Mouse (Mus musculus) limb, embryonic 11.5 days (tissue): ENCODE data around the gene Smim12. TPM values are rescaled to one million over a fixed set of nuclear protein-coding genes. Genes with fewer than 3 reads are reported as not detected.

Experiments used
- ATAC-seq: fragments of 200-750 bp; cut with Nextera tagmentation; 2 replicates; pipeline ENCODE4 v1.8.0; 2017; ENCODE audit warnings: low read depth; ENCODE audit not compliant: insufficient number of reproducible peaks, low FRiP score, low TSS enrichment
- DNase-seq: peaks from one replicate; pipeline ENCODE4 v3.0.0-alpha.2; 2015; ENCODE audit warnings: low spot score
- H3K27ac ChIP-seq: fragments of 300-500 bp; sonication (generic); replicated peaks from 2 replicates; pipeline ENCODE4 v1.5.1; 2014; ENCODE audit warnings: low read depth, mild to moderate bottlenecking, low read length
- H3K27me3 ChIP-seq: fragments of 300-500 bp; sonication (generic); 2 replicates; pipeline ENCODE4 v1.6.1; 2014; ENCODE audit warnings: mild to moderate bottlenecking, low read length, mixed read lengths; ENCODE audit not compliant: control insufficient read depth, insufficient read depth
- H3K36me3 ChIP-seq: fragments of 300-500 bp; sonication (generic); 2 replicates; pipeline ENCODE4 v1.6.1; 2014; ENCODE audit warnings: mild to moderate bottlenecking, low read length, moderate library complexity, mixed read lengths; ENCODE audit not compliant: control insufficient read depth, insufficient read depth
- H3K4me1 ChIP-seq: fragments of 300-500 bp; sonication (generic); 2 replicates; pipeline ENCODE4 v1.6.1; 2014; ENCODE audit warnings: low read length, mixed read lengths; ENCODE audit not compliant: control insufficient read depth, insufficient read depth
- H3K4me2 ChIP-seq: fragments of 300-500 bp; sonication (generic); 2 replicates; pipeline ENCODE4 v1.6.1; 2014; ENCODE audit warnings: low read depth, mild to moderate bottlenecking, moderate library complexity; ENCODE audit not compliant: severe bottlenecking
- H3K4me3 ChIP-seq: fragments of 300-500 bp; sonication (generic); 2 replicates; pipeline ENCODE4 v1.5.1; 2014; ENCODE audit warnings: low read depth, low read length
- H3K9ac ChIP-seq: fragments of 300-500 bp; sonication (generic); 2 replicates; pipeline ENCODE4 v1.6.1; 2014; ENCODE audit warnings: mild to moderate bottlenecking, low read length
- H3K9me3 ChIP-seq: fragments of 300-500 bp; sonication (generic); 2 replicates; pipeline ENCODE4 v1.6.1; 2016; ENCODE audit warnings: low read length; ENCODE audit not compliant: control insufficient read depth
- WGBS: fragments of 180-500 bp; shearing (Covaris S2); extraction: QIAGEN DNeasy Blood & Tissue Kit; methylation state at CpG from one replicate; pipeline ENCODE4 v1.1.7; 2014; 5-methylcytosine and 5-hydroxymethylcytosine counted together
- polyA plus RNA-seq: library from polyadenylated mRNA; unstranded; fragments of >200 nt; fragmentation: Nextera tagmentation; extraction: Ambion mirVana; gene quantifications from 2 replicates; pipeline ENCODE4 v1.2.1, GENCODE M21; 2014

Smim12 gene
- 61.5 and 65.9 TPM in 2 replicates for polyA plus RNA-seq

DNA sequence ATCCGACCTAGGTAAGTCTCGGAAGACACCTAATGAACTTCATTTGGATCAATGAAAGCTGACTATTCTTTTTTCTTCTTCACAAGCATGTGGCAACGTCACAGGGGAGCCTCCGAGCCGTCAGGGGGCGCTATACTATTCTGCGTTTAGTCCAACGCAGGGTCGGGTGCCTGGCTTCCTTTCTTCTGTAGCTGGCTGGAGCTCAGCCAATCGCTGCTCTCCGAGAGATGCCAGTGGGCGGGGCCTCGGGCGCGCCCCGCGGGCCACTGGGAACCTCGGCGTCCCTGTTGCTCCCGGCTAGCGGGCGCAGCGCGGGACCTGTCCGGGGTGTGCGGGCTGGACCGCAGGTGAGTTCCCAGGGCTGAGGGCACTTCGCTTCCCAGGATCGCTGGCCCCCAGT, at the start of gene Smim12:
Gene Smim12 (plus strand): TSS at position 233 of the 400 bp plus-strand sequence.
- Histone ChIP-seq H3K9ac (peak within 1 kb of the TSS; percentile 96), H3K36me3 (peaks cover 2% of the 10 kb centered on the region; the same call in 1 of the 2 replicates), H3K27me3 (no peaks in the 10 kb centered on the region), H3K4me1 (no peaks in the 10 kb centered on the region; the same call in 1 of the 2 replicates), H3K27ac (0 out of 2 replicates have a peak within 1 kb of the TSS, but pooled peaks have one; percentile 21), H3K4me2 (peak within 1 kb of the TSS; percentile 83), H3K9me3 (no peaks in the 10 kb centered on the region), H3K4me3 (peak within 1 kb of the TSS; percentile 95)
- DNase-seq (peak; percentile 100), ATAC-seq (peak; percentile 94)
- WGBS: under 1% methylated on average over 29 of the region's 29 CpGs

DNA sequence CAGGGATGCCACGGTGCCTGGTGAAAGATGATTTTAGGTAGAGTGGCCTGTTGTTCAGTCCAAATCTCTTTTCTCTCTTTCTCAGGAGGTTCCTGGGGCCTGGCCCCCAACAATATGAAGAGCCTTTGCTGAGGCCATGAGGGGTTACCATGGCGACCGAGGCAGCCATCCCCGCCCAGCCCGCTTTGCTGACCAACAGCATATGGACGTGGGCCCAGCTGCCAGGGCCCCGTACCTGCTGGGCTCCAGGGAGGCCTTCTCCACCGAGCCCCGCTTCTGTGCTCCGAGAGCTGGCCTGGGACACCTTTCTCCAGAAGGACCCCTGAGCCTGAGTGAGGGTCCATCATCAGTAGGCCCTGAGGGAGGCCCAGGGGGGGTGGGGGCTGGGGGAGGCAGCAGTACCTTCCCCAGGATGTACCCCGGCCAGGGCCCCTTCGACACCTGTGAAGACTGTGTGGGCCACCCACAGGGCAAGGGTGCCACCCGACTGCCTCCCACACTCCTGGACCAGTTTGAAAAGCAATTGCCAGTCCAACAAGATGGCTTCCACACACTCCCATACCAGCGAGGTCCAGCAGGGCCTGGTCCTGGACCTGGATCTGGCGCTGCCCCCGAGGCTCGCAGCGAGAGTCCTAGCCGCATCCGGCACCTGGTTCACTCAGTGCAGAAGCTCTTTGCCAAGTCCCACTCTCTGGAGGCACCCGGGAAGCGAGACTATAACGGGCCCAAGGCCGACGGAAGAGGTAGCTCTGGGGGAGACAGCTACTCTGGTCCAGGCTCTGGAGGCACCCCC, 48.9 kb upstream of the Smim12 start:
- Histone ChIP-seq H3K4me2 (no peak overlapping the region), H3K4me1 (no peaks in the 10 kb centered on the region), H3K9ac (no peak overlapping the region), H3K27ac (no peak overlapping the region), H3K4me3 (no peak overlapping the region), H3K27me3 (no peaks in the 10 kb centered on the region), H3K36me3 (no peaks in the 10 kb centered on the region), H3K9me3 (no peaks in the 10 kb centered on the region)
- DNase-seq: no peak
- WGBS: 86% methylated on average over 22 of the region's 25 CpGs
- no peak for ATAC-seq

- DNase-seq (no peak), ATAC-seq (no peak)
- Histone ChIP-seq H3K9me3 (no peaks in the 10 kb centered on the region), H3K27ac (no peak overlapping the region), H3K27me3 (no peaks in the 10 kb centered on the region), H3K4me3 (no peak overlapping the region), H3K4me2 (no peak overlapping the region), H3K9ac (no peak overlapping the region), H3K4me1 (no peaks in the 10 kb centered on the region), H3K36me3 (no peaks in the 10 kb centered on the region)
- 31% methylated on average over 6 of the region's 6 CpGs for WGBS
Measured at GRCm38 (mm10) chr4:127198609-127199008, 45.0 kb upstream of the Smim12 start.

- no peak overlapping the region for H3K4me2 ChIP-seq
- 61% methylated on average over 12 of the region's 12 CpGs for WGBS
- no peak for DNase-seq
Measured at GRCm38 (mm10) chr4:127199406-127199805, 44.2 kb upstream of the Smim12 start.

DNA sequence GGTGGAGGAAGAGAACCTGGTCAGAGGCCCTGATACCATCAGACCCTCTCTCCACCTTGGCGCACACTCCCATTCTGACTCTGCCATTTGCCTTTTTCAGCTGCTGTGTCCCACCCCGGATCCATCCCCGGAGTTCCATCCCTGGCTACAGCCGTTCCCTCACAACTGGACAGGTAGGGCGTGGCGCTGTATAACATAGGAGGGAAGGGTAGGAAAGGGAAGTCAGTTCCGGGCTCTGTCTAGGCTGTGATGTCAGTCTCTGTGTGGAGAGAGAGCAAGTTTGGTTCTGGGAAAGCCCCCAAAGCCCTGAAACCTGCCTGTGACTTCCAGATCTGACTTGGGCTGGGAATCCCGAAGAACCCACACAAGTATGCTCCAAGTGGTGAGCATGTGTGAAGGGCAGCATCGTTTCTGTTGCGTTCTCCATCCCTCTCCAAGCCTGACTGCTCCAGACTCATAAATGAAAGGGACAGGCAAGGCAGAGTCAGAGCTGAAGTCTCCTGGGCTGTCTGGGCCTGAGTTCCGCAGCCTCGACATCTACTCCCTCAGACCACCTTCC, 43.3 kb upstream of the Smim12 start:
- Histone ChIP-seq H3K4me1 (no peaks in the 10 kb centered on the region), H3K36me3 (no peaks in the 10 kb centered on the region), H3K9ac (no peak overlapping the region), H3K27me3 (no peaks in the 10 kb centered on the region), H3K4me3 (no peak overlapping the region), H3K9me3 (no peaks in the 10 kb centered on the region), H3K4me2 (no peak overlapping the region), H3K27ac (no peak overlapping the region)
- DNase-seq (no peak), ATAC-seq (no peak)
- WGBS: 84% methylated on average over 12 of the region's 12 CpGs

More at GRCm38 (mm10) chr4:127199406-127199805, 44.2 kb upstream of the Smim12 start:
- no peak for ATAC-seq
- Histone ChIP-seq H3K27me3 (no peaks in the 10 kb centered on the region), H3K4me3 (no peak overlapping the region), H3K27ac (no peak overlapping the region), H3K4me1 (no peaks in the 10 kb centered on the region), H3K9me3 (no peaks in the 10 kb centered on the region), H3K36me3 (no peaks in the 10 kb centered on the region), H3K9ac (no peak overlapping the region)

GRCm38 (mm10) chr4:127200769-127201617, 42.6 kb upstream of the Smim12 start:
- no peak overlapping the region for H3K4me2 ChIP-seq
- no peak overlapping the region for H3K27ac ChIP-seq
- 75% methylated on average over 13 of the region's 13 CpGs for WGBS
- H3K4me1 ChIP-seq: no peaks in the 10 kb centered on the region
- no peaks in the 10 kb centered on the region for H3K27me3 ChIP-seq
- no peak overlapping the region for H3K4me3 ChIP-seq
- no peak for ATAC-seq
- no peak overlapping the region for H3K9ac ChIP-seq
- no peaks in the 10 kb centered on the region for H3K36me3 ChIP-seq
- no peak for DNase-seq
- H3K9me3 ChIP-seq: no peaks in the 10 kb centered on the region

DNA sequence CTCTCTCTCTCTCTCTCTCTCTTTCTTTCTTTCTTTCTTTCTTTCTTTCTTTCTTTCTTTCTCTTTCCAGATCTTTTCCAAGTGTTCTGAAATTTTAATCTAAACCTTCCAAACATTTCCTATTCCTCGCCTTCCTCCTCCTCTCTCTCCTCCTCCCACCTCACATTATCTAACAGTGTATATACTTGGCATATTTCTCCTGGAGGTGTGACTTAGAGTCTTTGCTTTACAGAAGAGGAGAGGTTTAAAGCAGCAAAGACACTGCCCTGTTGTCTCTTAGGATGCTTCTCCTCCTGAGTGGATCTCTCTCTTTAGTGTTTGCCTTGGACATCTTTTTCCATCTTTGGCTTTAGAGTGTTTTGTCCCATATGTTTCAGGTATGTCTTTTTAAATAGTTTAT, 40.5 kb upstream of the Smim12 start:
- DNase-seq (no peak), ATAC-seq (no peak)
- H3K9me3 ChIP-seq: no peaks in the 10 kb centered on the region
- no peak overlapping the region for H3K27ac ChIP-seq
- 83% methylated on average over 1 of the region's 1 CpGs for WGBS
- H3K27me3 ChIP-seq: no peaks in the 10 kb centered on the region
- H3K4me3 ChIP-seq: no peak overlapping the region
- H3K4me2 ChIP-seq: no peak overlapping the region
- no peak overlapping the region for H3K9ac ChIP-seq
- no peaks in the 10 kb centered on the region for H3K36me3 ChIP-seq
- no peaks in the 10 kb centered on the region for H3K4me1 ChIP-seq

- DNase-seq: no peak
Measured at GRCm38 (mm10) chr4:127211318-127211717, 32.3 kb upstream of the Smim12 start.

More at GRCm38 (mm10) chr4:127211318-127211717, 32.3 kb upstream of the Smim12 start:
- no peaks in the 10 kb centered on the region for H3K36me3 ChIP-seq
- 83% methylated on average over 9 of the region's 9 CpGs for WGBS
- H3K4me3 ChIP-seq: no peak overlapping the region
- H3K27me3 ChIP-seq: peaks cover 21% of the 10 kb centered on the region
- H3K4me1 ChIP-seq: no peaks in the 10 kb centered on the region
- ATAC-seq: no peak
- H3K9me3 ChIP-seq: no peaks in the 10 kb centered on the region
- no peak overlapping the region for H3K9ac ChIP-seq
- no peak overlapping the region for H3K27ac ChIP-seq
- H3K4me2 ChIP-seq: no peak overlapping the region
